Mouse (Mus musculus) stomach, postnatal 0 days (tissue): Measurements from ENCODE around the gene Ankrd39.

ENCODE experiments used
- CTCF ChIP-seq: IDR thresholded peaks from 2 replicates; pipeline ENCODE4 v1.5.1; 2016; ENCODE audit warnings: antibody characterized with exemption, low read depth, mild to moderate bottlenecking, moderate library complexity
- EP300 ChIP-seq: optimal IDR thresholded peaks from 2 replicates; pipeline ENCODE3; 2016; ENCODE audit warnings: antibody characterized with exemption

DNA sequence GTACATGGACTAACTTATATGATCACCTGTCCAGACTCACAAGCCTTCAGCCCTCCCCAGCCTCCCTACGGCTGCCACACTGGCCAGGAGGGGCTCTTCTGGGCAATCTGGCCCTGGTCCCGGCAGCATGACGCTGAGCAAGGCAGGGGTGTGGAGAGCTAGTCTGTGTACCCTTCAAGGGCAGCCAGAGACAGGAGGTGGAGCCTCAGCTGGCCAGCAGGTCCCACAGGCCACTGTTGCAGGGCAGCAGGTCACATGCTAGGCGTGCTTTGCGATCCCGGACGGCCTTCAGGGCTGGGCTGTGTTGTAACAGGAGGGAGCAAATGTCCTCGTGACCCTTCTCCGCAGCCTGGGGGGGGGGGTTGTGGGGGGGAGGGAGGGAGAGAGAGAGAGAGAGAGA lies 8.1 kb downstream of the Ankrd39 start, which contains the start of gene Gm42417:
- no peak for TF ChIP-seq CTCF
- TF ChIP-seq EP300: no peak
